Mouse (Mus musculus) B cell, adult 67 days (primary cell): Measurements from ENCODE around the gene Nln. TPM values are rescaled to one million over a fixed set of nuclear protein-coding genes. Genes with fewer than 3 reads are reported as not detected.

ENCODE experiments used
- total RNA-seq, 2 experiments: library from RNA; stranded (reverse); gene quantifications; 4 replicates each; pipeline ENCODE4 v1.2.4; 2023

The Nln gene
- total RNA-seq: 10 to 100 TPM; 16.5 to 20.6 TPM

GRCm38 (mm10) chr13:104109288-104109815 lies at the start of gene Nln, which contains the start of gene Sgtb:
Gene Nln, minus strand, starts transcription at chr13:104109614.
Gene Sgtb, plus strand, starts transcription at chr13:104109741.

Other genes starting within 250 kb of the Nln start
- 100 to 1,000 TPM; 124 to 129 TPM for gene Erbin, start 189.1 kb downstream of the Nln start, total RNA-seq
- gene Sgtb, start 127 bp upstream of the Nln start, total RNA-seq: not detected
- gene Trappc13, start 68.9 kb upstream of the Nln start, total RNA-seq: 10 to 100 TPM; 30.0 to 34.9 TPM
- 10 to 100 TPM; 12.9 to 17.6 TPM for gene Trim23, start 69.2 kb upstream of the Nln start, total RNA-seq
- gene Cenpk, start 119.0 kb upstream of the Nln start, total RNA-seq: 1 to 10 TPM; 8.7 to 10.0 TPM
- gene Ppwd1, start 119.2 kb upstream of the Nln start, total RNA-seq: 10 to 100 TPM; 41.3 to 41.8 TPM
- 10 to 100 TPM; 20.6 to 22.8 TPM for gene Adamts6, start 178.2 kb upstream of the Nln start, total RNA-seq